Mouse (Mus musculus) MEL (cell line): ENCODE measurements at regions not wholly inside any gene's neighbourhood (a gene's known extent, or its start where the extent isn't known, plus 50 kb on each side); places are given as distances from the start of the nearest gene placed in this dataset.

Experiments
- DNase-seq: peaks from one replicate; pipeline ENCODE4 v3.0.0; 2011; ENCODE audit warnings: low read depth, low spot score
- H3K27ac ChIP-seq: 2 replicates; pipeline ENCODE4 v1.5.1; 2012; ENCODE audit warnings: low read depth, mild to moderate bottlenecking, control low read depth, low read length, moderate library complexity; ENCODE audit not compliant: control insufficient read depth
- H3K27me3 ChIP-seq, 2 experiments: fragments of 150-350 bp in 1 of 2; sonication (generic) in 1 of 2; 2 replicates each; pipeline ENCODE4 v1.6.1; 2012; ENCODE audit warnings: low read length in 2 of 2, mild to moderate bottlenecking in 2 of 2, improper control_type of control experiment in 1 of 2, moderate library complexity in 1 of 2; ENCODE audit not compliant: insufficient read depth in 2 of 2, control insufficient read depth in 1 of 2
- H3K36me3 ChIP-seq, 2 experiments: 2 replicates each; pipeline ENCODE4 v1.6.1; 2012 to 2014; ENCODE audit warnings: low read length in 2 of 2, improper control_type of control experiment in 1 of 2, inconsistent platforms in 1 of 2, mild to moderate bottlenecking in 1 of 2; ENCODE audit not compliant: insufficient read depth in 2 of 2, control insufficient read depth in 1 of 2
- H3K4me1 ChIP-seq, 2 experiments: fragments of 150-350 bp in 1 of 2; sonication (generic) in 1 of 2; 2 replicates each; pipeline ENCODE4 v1.6.1; 2012; ENCODE audit warnings: low read length in 2 of 2, improper control_type of control experiment in 1 of 2, mild to moderate bottlenecking in 1 of 2; ENCODE audit not compliant: insufficient read depth in 2 of 2, control insufficient read depth in 1 of 2
- H3K4me3 ChIP-seq, 2 experiments: fragments of 150-350 bp in 1 of 2; sonication (generic) in 1 of 2; 2 replicates each; pipeline ENCODE4 v1.5.1; 2012; ENCODE audit warnings: low read depth in 2 of 2, low read length in 2 of 2, mild to moderate bottlenecking in 2 of 2, moderate library complexity in 2 of 2, control low read depth in 1 of 2, improper control_type of control experiment in 1 of 2; ENCODE audit not compliant: control insufficient read depth in 1 of 2, insufficient read depth in 1 of 2
- H3K79me2 ChIP-seq: 2 replicates; pipeline ENCODE4 v1.6.1; 2012; ENCODE audit warnings: mild to moderate bottlenecking, low read length, moderate library complexity; ENCODE audit not compliant: control insufficient read depth, poor library complexity, insufficient read depth
- H3K9ac ChIP-seq: 2 replicates; pipeline ENCODE4 v1.6.1; 2012; ENCODE audit warnings: low read depth, mild to moderate bottlenecking, control low read depth, low read length, moderate library complexity; ENCODE audit not compliant: control insufficient read depth, poor library complexity, severe bottlenecking
- H3K9me3 ChIP-seq: fragments of 150-350 bp; sonication (generic); replicated peaks from 2 replicates; pipeline ENCODE4 v1.6.1; 2012; ENCODE audit warnings: mild to moderate bottlenecking, low read length, improper control_type of control experiment, moderate library complexity; ENCODE audit not compliant: insufficient read depth
- CHD1 ChIP-seq: IDR thresholded peaks from 2 replicates; pipeline ENCODE4 v1.6.1; 2012; ENCODE audit warnings: low read depth, mild to moderate bottlenecking, inconsistent platforms, low read length, improper control_type of control experiment
- CTCF ChIP-seq, 3 experiments: IDR thresholded peaks in 2 of 3; conservative IDR thresholded peaks in 1 of 3; 2 replicates each; pipeline ENCODE4 v1.5.1; 2011 to 2012; ENCODE audit warnings: low read length in 3 of 3, low read depth in 2 of 3, mild to moderate bottlenecking in 2 of 3, improper control_type of control experiment in 1 of 3, inconsistent platforms in 1 of 3, mixed read lengths in 1 of 3, moderate library complexity in 1 of 3; ENCODE audit not compliant: control insufficient read depth in 1 of 3, insufficient read depth in 1 of 3, poor library complexity in 1 of 3, severe bottlenecking in 1 of 3
- ELF1 ChIP-seq: IDR thresholded peaks from 2 replicates; pipeline ENCODE4 v1.6.1; 2014; ENCODE audit warnings: low read depth, mild to moderate bottlenecking, inconsistent platforms, low read length, improper control_type of control experiment, moderate library complexity
- ETS1 ChIP-seq: IDR thresholded peaks from 2 replicates; pipeline ENCODE4 v1.6.1; 2012; ENCODE audit warnings: low read depth, mild to moderate bottlenecking, inconsistent platforms, low read length, improper control_type of control experiment, moderate library complexity
- GABPA ChIP-seq: IDR thresholded peaks from 2 replicates; pipeline ENCODE4 v1.6.1; 2012; ENCODE audit warnings: low read depth, mild to moderate bottlenecking, inconsistent platforms, low read length, improper control_type of control experiment, moderate library complexity
- GATA1 ChIP-seq: IDR thresholded peaks from 2 replicates; pipeline ENCODE4 v1.6.1; 2011; ENCODE audit warnings: low read depth, low read length, improper control_type of control experiment
- HCFC1 ChIP-seq: IDR thresholded peaks from 2 replicates; pipeline ENCODE4 v1.6.1; 2012; ENCODE audit warnings: low read depth, mild to moderate bottlenecking, inconsistent platforms, low read length, improper control_type of control experiment, moderate library complexity
- KAT2A ChIP-seq: conservative IDR thresholded peaks from 2 replicates; pipeline ENCODE4 v1.6.1; 2012; ENCODE audit warnings: low read depth, low read length, improper control_type of control experiment, inconsistent platforms
- MAFK ChIP-seq: IDR thresholded peaks from 2 replicates; pipeline ENCODE4 v1.6.1; 2011; ENCODE audit warnings: low read depth, mild to moderate bottlenecking, low read length, improper control_type of control experiment, borderline replicate concordance
- MAZ ChIP-seq: IDR thresholded peaks from 2 replicates; pipeline ENCODE4 v1.6.1; 2012; ENCODE audit warnings: low read depth, mild to moderate bottlenecking, inconsistent platforms, low read length, improper control_type of control experiment
- MYB ChIP-seq: IDR thresholded peaks from 2 replicates; pipeline ENCODE4 v1.6.1; 2011; ENCODE audit warnings: mild to moderate bottlenecking, low read depth, low read length, improper control_type of control experiment
- MYC ChIP-seq: IDR thresholded peaks from 2 replicates; pipeline ENCODE4 v1.6.1; 2011; ENCODE audit warnings: low read depth, mild to moderate bottlenecking, low read length, improper control_type of control experiment, moderate library complexity
- NELFE ChIP-seq: IDR thresholded peaks from 2 replicates; pipeline ENCODE4 v1.6.1; 2011; ENCODE audit warnings: low read depth, low read length, improper control_type of control experiment
- POLR2A ChIP-seq, 2 experiments: IDR thresholded peaks; 2 replicates each; pipeline ENCODE4 v1.6.1; 2011 to 2012; ENCODE audit warnings: low read length in 2 of 2, mild to moderate bottlenecking in 2 of 2, control low read depth in 1 of 2, improper control_type of control experiment in 1 of 2, low read depth in 1 of 2, moderate library complexity in 1 of 2; ENCODE audit not compliant: control insufficient read depth in 1 of 2, insufficient read depth in 1 of 2, poor library complexity in 1 of 2
- POLR2AphosphoS2 ChIP-seq: IDR thresholded peaks from 2 replicates; pipeline ENCODE4 v1.6.1; 2011; ENCODE audit warnings: low read length, improper control_type of control experiment
- RCOR1 ChIP-seq: IDR thresholded peaks from 2 replicates; pipeline ENCODE4 v1.6.1; 2012; ENCODE audit warnings: low read depth, mild to moderate bottlenecking, inconsistent platforms, low read length, improper control_type of control experiment
- TAL1 ChIP-seq: IDR thresholded peaks from 2 replicates; pipeline ENCODE4 v1.6.1; 2012; ENCODE audit warnings: mild to moderate bottlenecking, inconsistent platforms, low read length, moderate library complexity, mixed read lengths
- TBP ChIP-seq: IDR thresholded peaks from 2 replicates; pipeline ENCODE4 v1.8.0; 2011; ENCODE audit warnings: low read depth, low read length, improper control_type of control experiment
- UBTF ChIP-seq: IDR thresholded peaks from 2 replicates; pipeline ENCODE4 v1.6.1; 2012; ENCODE audit warnings: low read depth, mild to moderate bottlenecking, inconsistent platforms, low read length, improper control_type of control experiment, moderate library complexity, borderline replicate concordance; ENCODE audit not compliant: insufficient read depth
- USF1 ChIP-seq: IDR thresholded peaks from 2 replicates; pipeline ENCODE4 v1.6.1; 2014; ENCODE audit warnings: low read depth, mild to moderate bottlenecking, inconsistent platforms, low read length, improper control_type of control experiment, moderate library complexity
- USF2 ChIP-seq, 2 experiments: IDR thresholded peaks; 2 replicates each; pipeline ENCODE4 v1.6.1; 2011 to 2012; ENCODE audit warnings: improper control_type of control experiment in 2 of 2, low read length in 2 of 2, borderline replicate concordance in 1 of 2, inconsistent platforms in 1 of 2, low read depth in 1 of 2, mild to moderate bottlenecking in 1 of 2; ENCODE audit not compliant: insufficient read depth in 1 of 2
- ZC3H11A ChIP-seq: IDR thresholded peaks from 2 replicates; pipeline ENCODE4 v1.6.1; 2012; ENCODE audit warnings: low read depth, mild to moderate bottlenecking, inconsistent platforms, low read length, improper control_type of control experiment
- ZKSCAN1 ChIP-seq: IDR thresholded peaks from 2 replicates; pipeline ENCODE4 v1.6.1; 2012; ENCODE audit warnings: low read depth, mild to moderate bottlenecking, inconsistent platforms, low read length, improper control_type of control experiment, moderate library complexity
- ZMIZ1 ChIP-seq: IDR thresholded peaks from 2 replicates; pipeline ENCODE4 v1.6.1; 2012; ENCODE audit warnings: low read depth, mild to moderate bottlenecking, inconsistent platforms, low read length, improper control_type of control experiment, moderate library complexity

GRCm38 (mm10) chr2:179303765-179304164 lies 138.5 kb upstream of the Cdh4 start:
- no peak for TF ChIP-seq ETS1
- no peak for TF ChIP-seq MAZ
- TF ChIP-seq KAT2A = no peak
- no peak for TF ChIP-seq USF2 (IDR thresholded peaks at IDR 0.05; ENCODE audit: borderline replicate concordance in 1 of 2, insufficient read depth in 1 of 2, low read depth in 1 of 2, low read length in 2 of 2)
- TF ChIP-seq TBP = no peak
- no peak for TF ChIP-seq ZKSCAN1
- no peak for DNase-seq
- Histone ChIP-seq H3K9me3 (no peaks in the 10 kb centered on the region), H3K27me3 (no peaks in the 10 kb centered on the region), H3K9ac (no peak overlapping the region), H3K79me2 (no peaks in the 10 kb centered on the region), H3K36me3 (no peaks in the 10 kb centered on the region), H3K27ac (no peak overlapping the region), H3K4me1 (no peaks in the 10 kb centered on the region), H3K4me3 (no peak overlapping the region)

- H3K27ac ChIP-seq = no peak overlapping the region
- no peaks in the 10 kb centered on the region for H3K79me2 ChIP-seq
- TF ChIP-seq TAL1 (no peak), CHD1 (no peak), MYC (no peak), KAT2A (no peak), ZKSCAN1 (no peak), ZMIZ1 (no peak), ELF1 (no peak)
- no peaks in the 10 kb centered on the region for H3K36me3 ChIP-seq
- no peaks in the 10 kb centered on the region for H3K9me3 ChIP-seq
- no peaks in the 10 kb centered on the region for H3K4me1 ChIP-seq
- no peak for DNase-seq
- H3K9ac ChIP-seq = no peak overlapping the region
- H3K4me3 ChIP-seq = no peak overlapping the region
- H3K27me3 ChIP-seq = no peaks in the 10 kb centered on the region
Observed at GRCm38 (mm10) chr2:179307286-179307931, 134.8 kb upstream of the Cdh4 start.

- Histone ChIP-seq H3K4me3 (no peak overlapping the region), H3K36me3 (no peaks in the 10 kb centered on the region)
- TF ChIP-seq ETS1 (no peak), POLR2A (IDR thresholded peaks at IDR 0.05; ENCODE audit: control insufficient read depth in 1 of 2, insufficient read depth in 1 of 2, low read depth in 1 of 2, low read length in 2 of 2, poor library complexity in 1 of 2) (no peak), GABPA (no peak), ZKSCAN1 (no peak), GATA1 (no peak), MAFK (no peak), TBP (no peak), RCOR1 (no peak), POLR2AphosphoS2 (no peak), CHD1 (no peak), UBTF (no peak), MYC (no peak), MYB (no peak), CTCF (IDR thresholded peaks at IDR 0.05 in 2 of 3, conservative IDR thresholded peaks at IDR 0.05 in 1 of 3; ENCODE audit: control insufficient read depth in 1 of 3, insufficient read depth in 1 of 3, low read depth in 2 of 3, low read length in 3 of 3, poor library complexity in 1 of 3, severe bottlenecking in 1 of 3) (no peak), ZC3H11A (no peak), USF1 (no peak), HCFC1 (no peak), NELFE (no peak)
- TF ChIP-seq, all 39 proteins: peak for 0
- H3K79me2 ChIP-seq = no peaks in the 10 kb centered on the region
- no peaks in the 10 kb centered on the region for H3K4me1 ChIP-seq
- H3K27me3 ChIP-seq = no peaks in the 10 kb centered on the region
- no peak overlapping the region for H3K9ac ChIP-seq
- no peak overlapping the region for H3K27ac ChIP-seq
- no peak for DNase-seq
- no peaks in the 10 kb centered on the region for H3K9me3 ChIP-seq
Observed at GRCm38 (mm10) chr2:179307932-179308303, 134.3 kb upstream of the Cdh4 start.
